Mouse (Mus musculus) ES-E14 (cell line): Measurements from ENCODE around the gene Fes. TPM values are rescaled to one million over a fixed set of nuclear protein-coding genes. Genes with fewer than 3 reads are reported as not detected.

Source experiments
- DNase-seq: peaks from one replicate; pipeline ENCODE4 v3.0.0-alpha.2; 2013; ENCODE audit warnings: low read depth, low spot score
- H3K27ac ChIP-seq: 2 replicates; pipeline ENCODE4 v1.5.1; 2012; ENCODE audit warnings: low read depth, mild to moderate bottlenecking, low read length, moderate library complexity, mixed read lengths; ENCODE audit not compliant: poor library complexity, insufficient read depth, severe bottlenecking
- H3K36me3 ChIP-seq: 2 replicates; pipeline ENCODE4 v1.6.1; 2012; ENCODE audit warnings: mild to moderate bottlenecking, low read length, moderate library complexity, mixed read lengths; ENCODE audit not compliant: control insufficient read depth, poor library complexity, insufficient read depth, severe bottlenecking
- H3K4me1 ChIP-seq, 2 experiments: fragments of 150-350 bp in 1 of 2; sonication (generic) in 1 of 2; 2 replicates each; pipeline ENCODE4 v1.6.1; 2012; ENCODE audit warnings: low read length in 2 of 2, mild to moderate bottlenecking in 1 of 2, mixed read lengths in 1 of 2; ENCODE audit not compliant: control insufficient read depth in 2 of 2, insufficient read depth in 2 of 2, poor library complexity in 1 of 2
- H3K4me3 ChIP-seq, 2 experiments: fragments of 150-350 bp in 1 of 2; sonication (generic) in 1 of 2; 2 replicates each; pipeline ENCODE4 v1.5.1; 2012; ENCODE audit warnings: low read length in 2 of 2, low read depth in 1 of 2, mild to moderate bottlenecking in 1 of 2, mixed read lengths in 1 of 2; ENCODE audit not compliant: insufficient read depth in 1 of 2, poor library complexity in 1 of 2, severe bottlenecking in 1 of 2
- H3K9ac ChIP-seq: 2 replicates; pipeline ENCODE4 v1.6.1; 2012; ENCODE audit warnings: low read depth, mild to moderate bottlenecking, low read length, mixed read lengths; ENCODE audit not compliant: poor library complexity, insufficient read depth, severe bottlenecking
- H3K9me3 ChIP-seq: fragments of 150-350 bp; sonication (generic); 2 replicates; pipeline ENCODE4 v1.6.1; 2012; ENCODE audit warnings: low read depth, mild to moderate bottlenecking, low read length; ENCODE audit not compliant: control insufficient read depth, insufficient read depth
- CHD2 ChIP-seq: IDR thresholded peaks from 2 replicates; pipeline ENCODE4 v1.6.1; 2014; ENCODE audit warnings: mild to moderate bottlenecking, low read depth, low read length, inconsistent platforms
- HCFC1 ChIP-seq: IDR thresholded peaks from 2 replicates; pipeline ENCODE4 v1.6.1; 2012; ENCODE audit warnings: low read length, inconsistent platforms, borderline replicate concordance; ENCODE audit not compliant: insufficient read depth
- MAFK ChIP-seq: IDR thresholded peaks from 2 replicates; pipeline ENCODE4 v1.6.1; 2014; ENCODE audit warnings: mild to moderate bottlenecking, low read depth, low read length, inconsistent platforms; ENCODE audit not compliant: insufficient read depth
- ZC3H11A ChIP-seq: IDR thresholded peaks from 2 replicates; pipeline ENCODE4 v1.6.1; 2012; ENCODE audit warnings: low read depth, mild to moderate bottlenecking, inconsistent platforms, low read length, borderline replicate concordance
- ZNF384 ChIP-seq: IDR thresholded peaks from 2 replicates; pipeline ENCODE4 v1.6.1; 2012; ENCODE audit warnings: low read depth, low read length, inconsistent platforms
- in situ Hi-C, 2 experiments: fragments of 600-800 bp; cut with MboI; formaldehyde crosslinking; loops; one replicate each; pipeline ENCODE4 v1.15.1; 2025; ENCODE audit warnings: low sequenced_read_pairs in 2 of 2, inconsistent platforms in 1 of 2; ENCODE audit not compliant: unreplicated experiment in 2 of 2
- total RNA-seq: library from RNA; depleted of rRNA; stranded (reverse); fragments of 300-350 nt; gene quantifications from 2 replicates; pipeline ENCODE4 v1.2.3, GENCODE M21; 2012

The Fes gene
- total RNA-seq, 1 experiment: 4.5 TPM

GRCm38 (mm10) chr7:80339793-80340628, 47.7 kb downstream of the Fes start:
- H3K4me3 ChIP-seq: peak overlapping the region; percentile 78 to 83
- H3K9me3 ChIP-seq: no peaks in the 10 kb centered on the region
- in situ Hi-C loops: no loop called here
- H3K9ac ChIP-seq: peak overlapping the region; percentile 82
- TF ChIP-seq ZNF384: no peak
- H3K36me3 ChIP-seq: peaks cover 20% of the 10 kb centered on the region
- peaks cover 3 to 6% of the 10 kb centered on the region in 2 experiments; a peak in 3 of 4 replicates for H3K4me1 ChIP-seq
- peak; percentile 98 for DNase-seq
- no peak overlapping the region for H3K27ac ChIP-seq

DNA sequence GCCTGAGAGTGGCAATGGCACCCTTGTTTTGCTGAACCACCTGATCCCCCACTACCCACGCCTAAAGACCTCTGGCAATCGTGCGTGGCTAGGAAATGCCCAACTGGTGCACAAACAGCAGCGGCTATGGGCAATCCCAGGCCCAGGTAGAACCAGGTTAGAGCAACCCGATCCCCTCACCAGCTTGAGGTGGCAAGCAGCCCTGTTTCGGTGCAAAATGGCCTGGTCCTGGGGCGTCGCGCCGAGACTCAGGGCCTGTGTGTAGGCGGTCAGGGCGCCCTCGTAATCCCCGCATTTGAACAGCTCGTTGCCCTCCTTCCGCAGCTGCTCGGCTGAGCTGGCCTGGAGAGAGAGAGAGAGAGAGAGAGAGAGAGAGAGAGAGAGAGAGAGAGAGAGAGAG, 48.4 kb downstream of the Fes start:
- H3K4me3 ChIP-seq: peak overlapping the region; percentile 78 to 83
- H3K9me3 ChIP-seq: no peaks in the 10 kb centered on the region
- H3K27ac ChIP-seq: no peak overlapping the region
- peaks cover 3 to 6% of the 10 kb centered on the region in 2 experiments; a peak in 3 of 4 replicates for H3K4me1 ChIP-seq
- peaks cover 25% of the 10 kb centered on the region for H3K36me3 ChIP-seq
- no peak for DNase-seq
- TF ChIP-seq ZNF384: no peak
- in situ Hi-C loops: no loop called here
- H3K9ac ChIP-seq: peak overlapping the region; percentile 72

DNA sequence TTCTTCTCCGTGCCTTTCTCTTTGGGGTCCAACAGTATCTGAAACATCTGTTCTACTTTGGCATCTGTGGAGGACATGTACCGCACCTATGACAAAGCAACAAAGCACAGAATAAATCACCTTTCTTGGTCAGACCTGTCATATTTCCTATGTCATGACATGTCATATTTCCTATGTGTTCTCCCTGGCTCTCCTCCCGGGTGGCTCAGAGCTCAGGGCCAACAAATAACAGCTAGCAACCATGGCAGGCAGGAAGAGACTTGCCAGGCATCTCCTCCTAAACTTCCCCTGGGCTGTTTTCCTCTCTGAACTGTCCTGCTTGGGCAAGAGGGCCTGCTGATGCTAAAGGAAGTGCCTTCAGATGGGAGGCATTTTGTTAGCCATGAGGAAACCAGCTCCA, 50.8 kb downstream of the Fes start:
- Histone ChIP-seq H3K4me1 (peaks cover 2 to 3% of the 10 kb centered on the region in 2 experiments; a peak in 3 of 4 replicates), H3K9ac (no peak overlapping the region), H3K9me3 (no peaks in the 10 kb centered on the region), H3K36me3 (peaks cover 42% of the 10 kb centered on the region), H3K27ac (no peak overlapping the region), H3K4me3 (no peak overlapping the region)
- TF ChIP-seq CHD2: no peak
- in situ Hi-C loops: no loop called here
- no peak for DNase-seq

GRCm38 (mm10) chr7:80334848-80335247, 52.9 kb downstream of the Fes start:
- no peak overlapping the region for H3K9ac ChIP-seq
- H3K4me1 ChIP-seq: peaks cover 0 to 2% of the 10 kb centered on the region in 2 experiments; a peak in 1 of 4 replicates
- in situ Hi-C loops: no loop called here
- H3K9me3 ChIP-seq: no peaks in the 10 kb centered on the region
- H3K36me3 ChIP-seq: peaks cover 50% of the 10 kb centered on the region
- DNase-seq: no peak
- TF ChIP-seq ZC3H11A (no peak), MAFK (no peak), ZNF384 (no peak), HCFC1 (no peak), CHD2 (no peak)
- H3K27ac ChIP-seq: no peak overlapping the region
- H3K4me3 ChIP-seq: no peak overlapping the region

GRCm38 (mm10) chr7:80331433-80331832, 56.3 kb downstream of the Fes start:
- Histone ChIP-seq H3K4me3 (no peak overlapping the region), H3K36me3 (peaks cover 53% of the 10 kb centered on the region), H3K4me1 (no peaks in the 10 kb centered on the region), H3K9me3 (no peaks in the 10 kb centered on the region), H3K27ac (no peak overlapping the region), H3K9ac (no peak overlapping the region)
- in situ Hi-C loops: no loop called here
- DNase-seq: no peak
- TF ChIP-seq ZC3H11A (no peak), HCFC1 (no peak), ZNF384 (no peak), MAFK (no peak), CHD2 (no peak)
